Mouse (Mus musculus) forebrain, embryonic 16.5 days (tissue): ENCODE data around the gene Stard13. TPM values are rescaled to one million over a fixed set of nuclear protein-coding genes. Genes with fewer than 3 reads are reported as not detected.

Source experiments
- ATAC-seq: fragments of 200-750 bp; cut with Nextera tagmentation; 2 replicates; pipeline ENCODE4 v1.8.0; 2017; ENCODE audit warnings: mild to moderate bottlenecking, moderate library complexity
- H3K27ac ChIP-seq: fragments of 300-500 bp; sonication (generic); 2 replicates; pipeline ENCODE4 v1.5.1; 2014; ENCODE audit warnings: low read length, control low read depth
- H3K27me3 ChIP-seq: fragments of 300-500 bp; sonication (generic); replicated peaks from 2 replicates; pipeline ENCODE4 v1.6.1; 2014; ENCODE audit warnings: low read length; ENCODE audit not compliant: control insufficient read depth, insufficient read depth
- H3K36me3 ChIP-seq: fragments of 300-500 bp; sonication (generic); 2 replicates; pipeline ENCODE4 v1.6.1; 2014; ENCODE audit not compliant: control insufficient read depth, insufficient read depth
- H3K4me1 ChIP-seq: fragments of 300-500 bp; sonication (generic); replicated peaks from 2 replicates; pipeline ENCODE4 v1.6.1; 2014; ENCODE audit warnings: low read length; ENCODE audit not compliant: control insufficient read depth, insufficient read depth
- H3K4me2 ChIP-seq: fragments of 300-500 bp; sonication (generic); 2 replicates; pipeline ENCODE4 v1.6.1; 2014; ENCODE audit warnings: mild to moderate bottlenecking, low read length, control low read depth
- H3K4me3 ChIP-seq: fragments of 300-500 bp; sonication (generic); replicated peaks from 2 replicates; pipeline ENCODE4 v1.5.1; 2014; ENCODE audit warnings: mild to moderate bottlenecking, low read length, control low read depth
- H3K9ac ChIP-seq: fragments of 300-500 bp; sonication (generic); replicated peaks from 2 replicates; pipeline ENCODE4 v1.6.1; 2014; ENCODE audit warnings: low read depth, low read length, control low read depth
- H3K9me3 ChIP-seq: fragments of 300-500 bp; sonication (generic); 2 replicates; pipeline ENCODE4 v1.6.1; 2016; ENCODE audit warnings: low read length; ENCODE audit not compliant: control insufficient read depth
- WGBS: fragments of 180-500 bp; shearing (Covaris S2); extraction: QIAGEN DNeasy Blood & Tissue Kit; methylation state at CpG from one replicate; pipeline ENCODE4 v1.1.7; 2014; 5-methylcytosine and 5-hydroxymethylcytosine counted together
- polyA plus RNA-seq: library from polyadenylated mRNA; unstranded; fragments of >200 nt; fragmentation: Nextera tagmentation; extraction: Ambion mirVana; gene quantifications from 2 replicates; pipeline ENCODE4 v1.2.1, GENCODE M21; 2015

Gene Stard13
- polyA plus RNA-seq, 1 experiment from 2014 or later: 3.5 TPM

DNA sequence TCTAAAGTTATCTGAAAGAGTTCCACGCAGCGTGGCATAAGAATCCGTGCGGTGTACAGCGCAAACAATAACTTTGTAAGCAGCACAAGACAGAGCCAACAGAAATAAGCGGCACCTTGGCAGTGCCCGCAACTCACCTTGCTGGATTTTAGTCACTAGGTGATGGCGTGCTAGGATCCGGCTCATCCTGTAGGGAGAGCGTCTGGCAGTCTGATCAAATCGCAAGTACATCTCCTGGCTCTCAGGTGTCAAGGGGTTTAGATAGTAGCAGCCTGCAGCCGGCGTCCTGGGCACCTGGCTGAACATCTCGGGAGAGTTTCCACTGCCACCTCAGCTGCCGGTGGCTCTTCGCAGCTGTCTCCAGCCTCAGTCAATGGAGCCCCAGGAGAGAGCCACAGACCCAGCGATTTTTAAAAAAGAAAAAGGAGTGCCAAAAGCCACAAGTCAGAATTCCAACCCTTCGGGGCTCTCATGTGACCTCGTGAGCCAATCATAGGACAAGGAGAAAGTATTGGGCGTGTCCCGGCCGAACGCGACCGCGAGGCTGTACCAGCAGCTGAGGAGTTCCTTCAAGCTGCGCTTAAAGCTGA is 43.8 kb downstream of the Stard13 start:
- Histone ChIP-seq H3K4me2 (peak overlapping the region; percentile 94), H3K9ac (peak overlapping the region; percentile 56), H3K27ac (no peak overlapping the region), H3K36me3 (no peaks in the 10 kb centered on the region), H3K27me3 (0 out of 2 replicates have a peak, but pooled peaks cover 2% of the 10 kb centered on the region), H3K4me1 (peaks cover 6% of the 10 kb centered on the region), H3K9me3 (no peaks in the 10 kb centered on the region), H3K4me3 (peak overlapping the region; percentile 56)
- WGBS: 1% methylated on average over 27 of the region's 27 CpGs
- ATAC-seq: peak; percentile 97

DNA sequence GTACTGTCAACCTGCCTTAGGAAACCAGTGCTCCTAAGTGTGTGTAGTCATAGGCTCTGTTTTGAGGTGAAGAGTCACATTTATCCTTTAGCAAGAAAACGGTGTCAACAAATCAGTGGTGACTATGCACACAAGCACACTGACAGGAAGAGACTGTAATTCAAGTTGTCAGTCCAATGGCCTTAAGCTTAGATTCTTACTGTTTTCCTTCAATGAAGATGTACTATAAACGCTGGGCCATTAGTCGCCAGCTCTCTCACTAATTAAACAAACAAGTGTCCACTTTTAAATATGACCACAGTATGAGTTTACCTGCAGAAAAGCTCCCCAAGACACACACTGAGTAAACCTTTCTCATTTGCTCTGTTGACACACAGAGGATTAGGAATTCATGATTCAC is 44.3 kb downstream of the Stard13 start:
- H3K36me3 ChIP-seq: no peaks in the 10 kb centered on the region
- H3K9me3 ChIP-seq: no peaks in the 10 kb centered on the region
- ATAC-seq: no peak
- H3K4me3 ChIP-seq: peak overlapping the region; percentile 56
- 33% methylated on average over 3 of the region's 3 CpGs for WGBS
- 0 out of 2 replicates have a peak, but pooled peaks cover 2% of the 10 kb centered on the region for H3K27me3 ChIP-seq
- H3K4me2 ChIP-seq: peak overlapping the region; percentile 94
- no peak overlapping the region for H3K9ac ChIP-seq
- peaks cover 6% of the 10 kb centered on the region for H3K4me1 ChIP-seq
- H3K27ac ChIP-seq: no peak overlapping the region

- H3K36me3 ChIP-seq: no peaks in the 10 kb centered on the region
- H3K27me3 ChIP-seq: 0 out of 2 replicates have a peak, but pooled peaks cover 2% of the 10 kb centered on the region
- H3K4me1 ChIP-seq: peaks cover 6% of the 10 kb centered on the region
- H3K4me2 ChIP-seq: no peak overlapping the region
- 64% methylated on average over 6 of the region's 6 CpGs for WGBS
- H3K4me3 ChIP-seq: no peak overlapping the region
- H3K9me3 ChIP-seq: no peaks in the 10 kb centered on the region
- no peak overlapping the region for H3K27ac ChIP-seq
- no peak overlapping the region for H3K9ac ChIP-seq
- no peak for ATAC-seq
Observed at GRCm38 (mm10) chr5:151188659-151189058, 45.0 kb downstream of the Stard13 start.

DNA sequence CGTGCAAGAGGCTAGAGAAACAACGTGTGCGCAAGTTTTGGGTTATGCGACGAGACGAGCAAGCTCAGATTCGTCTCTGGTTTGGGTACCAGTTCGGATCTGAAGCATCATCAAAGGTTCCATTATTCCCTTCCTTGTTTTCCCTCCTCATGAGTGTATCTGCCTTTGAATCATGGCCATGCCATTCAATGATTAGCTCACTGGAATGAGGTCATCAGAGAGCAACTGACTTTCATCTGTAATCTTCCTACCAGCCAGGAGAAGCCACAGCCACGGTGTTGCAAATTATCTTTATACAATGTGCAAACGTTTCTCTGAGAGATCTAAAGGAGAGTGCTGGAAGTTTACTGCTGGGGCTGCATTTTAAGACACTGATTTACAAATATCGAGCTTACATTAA is 46.3 kb downstream of the Stard13 start:
- ATAC-seq: no peak
- peaks cover 6% of the 10 kb centered on the region for H3K4me1 ChIP-seq
- no peak overlapping the region for H3K27ac ChIP-seq
- H3K4me2 ChIP-seq: no peak overlapping the region
- no peak overlapping the region for H3K4me3 ChIP-seq
- WGBS: 75% methylated on average over 11 of the region's 11 CpGs
- H3K9ac ChIP-seq: no peak overlapping the region
- no peaks in the 10 kb centered on the region for H3K36me3 ChIP-seq
- no peaks in the 10 kb centered on the region for H3K9me3 ChIP-seq
- H3K27me3 ChIP-seq: 0 out of 2 replicates have a peak, but pooled peaks cover 2% of the 10 kb centered on the region

GRCm38 (mm10) chr5:151185286-151185856 is 48.3 kb downstream of the Stard13 start:
- no peak for ATAC-seq
- WGBS: 72% methylated on average over 8 of the region's 8 CpGs

DNA sequence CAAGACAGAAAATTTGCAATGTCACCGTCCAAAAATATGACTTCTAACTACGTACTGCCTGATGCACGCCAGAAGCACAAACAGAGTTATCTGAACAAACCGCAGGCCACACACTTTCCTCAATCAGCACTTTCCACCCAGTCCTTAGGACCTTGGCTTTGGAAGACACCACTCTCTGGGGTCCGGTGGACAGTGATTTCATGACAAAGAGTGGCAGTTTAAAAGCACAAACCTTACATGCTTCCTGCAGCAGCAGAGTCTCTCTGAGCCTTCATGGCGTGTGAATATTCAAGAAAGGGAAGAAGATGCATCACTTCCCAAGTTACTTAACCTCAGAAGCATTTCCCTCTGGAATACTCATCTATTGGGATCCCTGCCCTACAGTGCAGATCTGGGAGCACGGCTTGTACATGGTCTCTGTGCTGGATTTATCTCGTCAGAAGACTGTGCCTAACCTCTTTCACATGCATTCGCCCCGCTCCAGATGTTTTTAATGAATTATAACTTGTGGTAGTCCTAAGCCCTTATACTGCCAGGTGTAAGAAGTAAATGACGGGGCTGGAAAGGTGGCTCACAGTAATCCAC is 49.9 kb downstream of the Stard13 start:
- H3K9ac ChIP-seq: no peak overlapping the region
- no peak overlapping the region for H3K27ac ChIP-seq
- no peak overlapping the region for H3K4me3 ChIP-seq
- H3K9me3 ChIP-seq: no peaks in the 10 kb centered on the region
- no peak overlapping the region for H3K4me2 ChIP-seq
- 92% methylated on average over 11 of the region's 11 CpGs for WGBS
- no peaks in the 10 kb centered on the region for H3K27me3 ChIP-seq
- H3K36me3 ChIP-seq: no peaks in the 10 kb centered on the region
- no peaks in the 10 kb centered on the region for H3K4me1 ChIP-seq
- ATAC-seq: no peak

More at GRCm38 (mm10) chr5:151185286-151185856, 48.3 kb downstream of the Stard13 start:
- Histone ChIP-seq H3K4me2 (no peak overlapping the region), H3K4me1 (peaks cover 6% of the 10 kb centered on the region), H3K27me3 (0 out of 2 replicates have a peak, but pooled peaks cover 2% of the 10 kb centered on the region), H3K9me3 (no peaks in the 10 kb centered on the region), H3K9ac (no peak overlapping the region), H3K27ac (no peak overlapping the region), H3K4me3 (no peak overlapping the region), H3K36me3 (no peaks in the 10 kb centered on the region)

DNA sequence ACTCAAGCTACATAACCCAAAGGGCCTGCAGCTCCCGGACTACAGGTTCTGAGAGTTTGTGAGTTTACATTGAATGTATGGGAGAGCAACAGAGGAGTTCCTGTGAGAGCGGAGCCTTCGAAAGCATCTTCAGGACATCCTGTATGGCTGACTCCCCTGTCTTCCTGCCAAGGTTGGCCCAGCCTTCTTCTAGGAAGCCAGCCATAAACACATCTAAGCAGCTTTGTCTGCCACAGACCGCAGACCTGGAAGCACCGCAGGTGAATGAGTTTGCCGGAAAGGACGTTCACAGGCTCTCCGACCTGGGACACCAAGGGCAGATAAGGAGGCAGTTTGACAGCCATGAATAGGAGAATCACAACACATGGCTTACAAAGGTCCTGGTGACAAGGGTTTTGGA is 52.3 kb downstream of the Stard13 start:
- no peaks in the 10 kb centered on the region for H3K27me3 ChIP-seq
- no peaks in the 10 kb centered on the region for H3K9me3 ChIP-seq
- H3K27ac ChIP-seq: no peak overlapping the region
- H3K4me1 ChIP-seq: no peaks in the 10 kb centered on the region
- no peak overlapping the region for H3K4me3 ChIP-seq
- no peak overlapping the region for H3K4me2 ChIP-seq
- no peak overlapping the region for H3K9ac ChIP-seq
- WGBS: 95% methylated on average over 8 of the region's 8 CpGs
- H3K36me3 ChIP-seq: no peaks in the 10 kb centered on the region
- ATAC-seq: no peak

DNA sequence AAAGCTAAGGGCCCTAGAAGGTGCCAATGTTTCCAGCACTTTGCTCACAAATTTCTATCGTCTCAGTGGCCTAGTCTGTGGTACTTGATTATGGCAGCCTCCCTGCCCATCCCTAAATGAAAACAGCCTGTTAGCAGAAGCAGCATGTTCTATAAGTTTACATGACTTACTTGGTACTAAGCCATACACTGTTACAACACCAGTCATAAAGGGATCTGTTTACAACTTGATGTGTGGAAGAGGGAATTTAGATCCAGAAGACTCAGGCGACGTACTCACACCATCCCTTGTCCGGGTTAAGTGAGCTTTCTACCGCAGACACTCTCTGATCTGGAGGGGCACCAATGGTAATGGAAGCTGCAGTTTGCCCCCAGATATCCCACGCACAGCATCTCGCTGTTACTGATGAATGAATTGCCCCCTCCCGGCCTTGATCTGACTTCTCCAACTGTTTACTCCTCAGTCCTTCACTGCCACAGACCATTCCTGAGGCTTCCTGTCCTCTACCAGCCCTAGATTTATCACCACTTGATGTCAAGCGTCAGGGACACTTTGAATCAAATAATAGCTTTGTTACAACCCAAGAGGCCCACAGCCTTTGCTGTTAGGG is 53.4 kb downstream of the Stard13 start:
- no peak for ATAC-seq
- no peaks in the 10 kb centered on the region for H3K4me1 ChIP-seq
- H3K27me3 ChIP-seq: no peaks in the 10 kb centered on the region
- no peak overlapping the region for H3K27ac ChIP-seq
- no peak overlapping the region for H3K4me3 ChIP-seq
- no peaks in the 10 kb centered on the region for H3K9me3 ChIP-seq
- no peak overlapping the region for H3K9ac ChIP-seq
- no peaks in the 10 kb centered on the region for H3K36me3 ChIP-seq
- no peak overlapping the region for H3K4me2 ChIP-seq
- WGBS: 92% methylated on average over 9 of the region's 9 CpGs

DNA sequence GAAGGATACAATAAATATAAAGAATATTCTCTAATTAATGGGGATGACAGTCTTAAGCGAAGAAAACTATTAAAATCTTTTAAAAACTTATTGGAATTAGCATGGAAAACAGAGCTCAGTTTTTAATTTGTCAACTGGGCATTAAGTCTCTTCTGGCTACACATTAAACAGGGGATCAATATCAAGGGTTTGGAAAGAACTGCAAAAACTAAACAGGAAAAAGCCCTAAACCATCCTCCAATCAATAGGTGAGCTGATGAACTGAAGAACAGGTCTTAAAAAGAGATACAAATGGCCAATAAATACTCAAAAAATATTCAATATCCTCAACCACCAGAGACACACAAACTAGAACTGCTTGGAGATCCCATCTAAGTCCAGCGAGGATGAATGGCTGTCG is 56.5 kb downstream of the Stard13 start:
- Histone ChIP-seq H3K4me1 (no peaks in the 10 kb centered on the region), H3K4me3 (no peak overlapping the region), H3K9me3 (no peaks in the 10 kb centered on the region), H3K27ac (no peak overlapping the region), H3K27me3 (no peaks in the 10 kb centered on the region), H3K9ac (no peak overlapping the region), H3K4me2 (no peak overlapping the region), H3K36me3 (no peaks in the 10 kb centered on the region)
- ATAC-seq: no peak
- WGBS: 89% methylated on average over 3 of the region's 3 CpGs
